Mouse (Mus musculus) heart, adult 10 weeks (tissue): ENCODE results near the gene Srrm2. TPM values are rescaled to one million over a fixed set of nuclear protein-coding genes. Genes with fewer than 3 reads are reported as not detected.

Experiments used
- polyA plus RNA-seq: library from polyadenylated mRNA; stranded (reverse); fragments of 350-450 nt; fragmentation: Illumina TruSeq; extraction: RNeasy Lipid Tissue Mini Kit (QIAGEN cat#74804); gene quantifications from one replicate; pipeline ENCODE4 v1.2.3, GENCODE M21; 2014; ENCODE audit warnings: low read depth, low replicate concordance

Srrm2 gene
- polyA plus RNA-seq: 201 TPM

GRCm38 (mm10) chr17:23790269-23791078 lies at the start of gene Srrm2:
TSS of gene Srrm2 (plus strand) at chr17:23790532.

GRCm38 (mm10) chr17:23740598-23741021 lies 49.7 kb upstream of the Srrm2 start, which contains the start of gene Paqr4:
TSS of gene Paqr4 (minus strand) at chr17:23740867.

GRCm38 (mm10) chr17:23745301-23746251 lies 44.8 kb upstream of the Srrm2 start, which contains the start of gene Kremen2:
TSS of gene Kremen2 (minus strand) at chr17:23745833.

GRCm38 (mm10) chr17:23771284-23772218 lies 18.8 kb upstream of the Srrm2 start, which contains the start of gene Flywch1:
TSS of gene Flywch1 (minus strand) at chr17:23771602.

GRCm38 (mm10) chr17:23785561-23786471 lies 4.5 kb upstream of the Srrm2 start, which contains the start of gene Flywch2:
TSS of gene Flywch2 (minus strand) at chr17:23786081.

GRCm38 (mm10) chr17:23829064-23829619 lies 38.8 kb downstream of the Srrm2 start, which contains the start of gene Elob:
TSS of gene Elob (minus strand) at chr17:23829136.

GRCm38 (mm10) chr17:23836006-23836575 lies 45.8 kb downstream of the Srrm2 start, which contains the start of gene Prss33:
TSS of gene Prss33 (minus strand) at chr17:23836056.

GRCm38 (mm10) chr17:23843812-23844273 lies 53.5 kb downstream of the Srrm2 start, which contains the start of the genes Prss32 and Prss41:
TSS of gene Prss32 (plus strand) at chr17:23843855.
TSS of gene Prss41 (minus strand) at chr17:23844172.

GRCm38 (mm10) chr17:23867756-23868155 lies 77.4 kb downstream of the Srrm2 start, which contains the start of gene Prss21:
TSS of gene Prss21 (plus strand) at chr17:23868056.

Other genes starting within 250 kb of the Srrm2 start
- 6.6 TPM for gene Zfp213, start 226.3 kb upstream of the Srrm2 start, polyA plus RNA-seq
- gene Zfp13, start 191.0 kb upstream of the Srrm2 start, polyA plus RNA-seq: 3.4 TPM
- not detected for gene Zscan10, start 189.7 kb upstream of the Srrm2 start, polyA plus RNA-seq
- gene Mmp25, start 145.3 kb upstream of the Srrm2 start, polyA plus RNA-seq: not detected
- gene Bicdl2, start 130.0 kb upstream of the Srrm2 start, polyA plus RNA-seq: not detected
- gene Hcfc1r1, start 116.9 kb upstream of the Srrm2 start, polyA plus RNA-seq: 301 TPM
- gene Thoc6, start 116.7 kb upstream of the Srrm2 start, polyA plus RNA-seq: 12.5 TPM
- gene Tnfrsf12a, start 113.1 kb upstream of the Srrm2 start, polyA plus RNA-seq: 75.1 TPM
- gene Cldn6, start 111.3 kb upstream of the Srrm2 start, polyA plus RNA-seq: not detected
- not detected for gene Cldn9, start 106.5 kb upstream of the Srrm2 start, polyA plus RNA-seq
- gene 1520401A03Rik, start 67.7 kb upstream of the Srrm2 start, polyA plus RNA-seq: not detected
- 2.4 TPM for gene Pkmyt1, start 64.2 kb upstream of the Srrm2 start, polyA plus RNA-seq
- gene Paqr4, start 49.7 kb upstream of the Srrm2 start, polyA plus RNA-seq: 21.4 TPM
- 0.34 TPM for gene Kremen2, start 44.7 kb upstream of the Srrm2 start, polyA plus RNA-seq
- 40.5 TPM for gene Flywch1, start 18.9 kb upstream of the Srrm2 start, polyA plus RNA-seq
- 1.3 TPM for gene Flywch2, start 4.5 kb upstream of the Srrm2 start, polyA plus RNA-seq
- gene Elob, start 38.6 kb downstream of the Srrm2 start, polyA plus RNA-seq: 390 TPM
- gene Prss33, start 45.5 kb downstream of the Srrm2 start, polyA plus RNA-seq: not detected
- not detected for gene Prss32, start 53.3 kb downstream of the Srrm2 start, polyA plus RNA-seq
- gene Prss41, start 53.6 kb downstream of the Srrm2 start, polyA plus RNA-seq: not detected
- gene Prss21, start 77.5 kb downstream of the Srrm2 start, polyA plus RNA-seq: not detected
- not detected for gene Dcpp1, start 90.3 kb downstream of the Srrm2 start, polyA plus RNA-seq
- not detected for gene Dcpp2, start 90.3 kb downstream of the Srrm2 start, polyA plus RNA-seq
- gene Dcpp3, start 126.9 kb downstream of the Srrm2 start, polyA plus RNA-seq: not detected
- not detected for gene Sbp, start 151.1 kb downstream of the Srrm2 start, polyA plus RNA-seq
- not detected for gene Sbpl, start 164.7 kb downstream of the Srrm2 start, polyA plus RNA-seq
- gene Prss30, start 190.0 kb downstream of the Srrm2 start, polyA plus RNA-seq: not detected
- gene Prss22, start 207.6 kb downstream of the Srrm2 start, polyA plus RNA-seq: not detected
- not detected for gene Prss27, start 247.6 kb downstream of the Srrm2 start, polyA plus RNA-seq